Mouse (Mus musculus) left cerebral cortex, postnatal 14 days (tissue): ENCODE data around the gene Gm17655. TPM values are rescaled to one million over a fixed set of nuclear protein-coding genes. Genes with fewer than 3 reads are reported as not detected.
"Not testable (repeated sequence)": the region's sequence is repeated elsewhere in the genome, so short reads cannot be mapped to it uniquely, and the experiment has no call there.

Experiments used
- DNase-seq, 2 experiments: peaks; one replicate each; pipeline ENCODE4 v3.0.0; 2021 to 2022; ENCODE audit warnings: low spot score in 2 of 2, mixed read lengths in 1 of 2
- intact Hi-C: fragments of 180-260 bp; cut with DNase I; formaldehyde crosslinking; loops from one replicate; pipeline ENCODE4 v1.15.1; 2025
- long read RNA-seq, 2 experiments: library from polyadenylated mRNA; stranded (forward); transcript quantifications; one replicate each; pipeline ENCODE4 v2.0.0; 2021
- total RNA-seq, 2 experiments: library from RNA; stranded (reverse); gene quantifications; 2 replicates each; pipeline ENCODE4 v1.2.3; 2021

Gene Gm17655
- total RNA-seq, result 10 to 100 TPM in 1 of 2 experiments, 1 to 10 TPM in 1; 4.2 to 10.7 TPM
- long read RNA-seq, experiment 1, result 0 reads
- long read RNA-seq, experiment 2, result 0 reads

- intact Hi-C loops, DNase-seq: not testable (repeated sequence)
Measured at GRCm38 (mm10) chr5:110072413-110072812, at the start of gene Gm17655. Gene Gm17655 (minus strand): TSS chr5:110072513.

- intact Hi-C loops, result loop anchor here (5.0 to 10.0 kb wide), 2 partner anchors 553 to 1445 kb away; partner anchors contain the start of genes Crlf2, Dgkq and Idua
- peak; percentile 94 for DNase-seq
Measured at GRCm38 (mm10) chr5:110109991-110110441, 37.7 kb upstream of the Gm17655 start, which contains the start of gene Zfp605. Gene Zfp605 (plus strand): TSS chr5:110110092.

DNA sequence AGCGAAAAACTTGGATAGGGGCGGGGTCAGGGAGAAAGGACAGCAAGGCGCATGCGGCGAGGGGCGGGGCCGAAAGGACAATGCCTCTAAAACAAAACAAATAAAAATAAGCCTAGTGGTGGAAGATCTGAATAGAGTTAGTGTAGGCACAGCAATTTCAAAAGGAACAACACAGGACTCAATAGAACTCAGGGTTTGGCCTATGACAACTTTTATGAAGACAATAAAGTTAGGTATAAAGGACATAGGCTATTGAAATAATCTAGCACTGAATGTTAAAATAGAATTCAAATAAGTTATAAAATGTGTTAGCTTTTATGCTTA is 36.0 kb upstream of the Gm17655 start:
- intact Hi-C loops, result loop anchor here (5.0 to 10.0 kb wide), 2 partner anchors 551 to 1443 kb away; partner anchors contain the start of genes Crlf2, Dgkq and Idua
- no peak for DNase-seq

GRCm38 (mm10) chr5:110107581-110108304 is 35.4 kb upstream of the Gm17655 start, which contains the start of gene Gtpbp6:
Gene Gtpbp6 (minus strand): TSS chr5:110108197.
- intact Hi-C loops, result loop anchor here (5.0 to 10.0 kb wide), 2 partner anchors 550 to 1443 kb away; partner anchors contain the start of genes Crlf2, Dgkq and Idua
- DNase-seq, result peak; percentile 94 to 97

DNA sequence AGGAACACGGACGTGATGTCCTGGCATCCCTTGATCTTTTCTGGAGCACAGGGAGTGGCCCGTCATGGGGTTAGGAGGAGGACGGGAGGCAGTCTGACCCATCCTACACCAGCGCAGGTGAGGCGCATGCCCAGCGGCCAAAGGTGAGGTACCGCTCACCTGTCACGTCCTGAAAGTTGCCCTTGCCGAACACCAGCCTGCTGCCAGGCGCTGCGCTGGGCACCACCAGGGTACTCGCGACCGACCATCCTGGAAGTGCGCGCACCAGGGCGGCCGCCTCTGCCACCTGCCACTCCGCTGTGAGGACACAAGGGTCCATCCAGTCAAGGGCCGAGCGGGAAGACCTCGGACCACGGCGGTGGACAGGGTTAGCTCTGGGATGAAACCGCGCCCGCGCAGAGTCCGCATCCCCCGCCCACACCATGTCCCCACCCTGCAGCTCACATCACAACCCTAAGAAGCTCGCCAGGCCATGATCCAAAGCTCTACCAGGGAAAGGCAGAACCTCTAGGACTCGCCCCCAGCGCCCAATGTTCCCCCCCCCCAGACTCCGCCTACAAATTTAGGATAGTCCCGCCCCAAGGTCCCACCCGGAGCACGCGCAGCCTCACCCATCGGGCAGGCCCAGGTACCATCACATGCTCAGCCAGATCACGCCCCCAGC is 34.7 kb upstream of the Gm17655 start:
- intact Hi-C loops, result loop anchor here (5.0 to 10.0 kb wide), 2 partner anchors 550 to 1442 kb away; partner anchors contain the start of genes Crlf2, Dgkq and Idua
- peak; percentile 34 to 49 for DNase-seq

DNA sequence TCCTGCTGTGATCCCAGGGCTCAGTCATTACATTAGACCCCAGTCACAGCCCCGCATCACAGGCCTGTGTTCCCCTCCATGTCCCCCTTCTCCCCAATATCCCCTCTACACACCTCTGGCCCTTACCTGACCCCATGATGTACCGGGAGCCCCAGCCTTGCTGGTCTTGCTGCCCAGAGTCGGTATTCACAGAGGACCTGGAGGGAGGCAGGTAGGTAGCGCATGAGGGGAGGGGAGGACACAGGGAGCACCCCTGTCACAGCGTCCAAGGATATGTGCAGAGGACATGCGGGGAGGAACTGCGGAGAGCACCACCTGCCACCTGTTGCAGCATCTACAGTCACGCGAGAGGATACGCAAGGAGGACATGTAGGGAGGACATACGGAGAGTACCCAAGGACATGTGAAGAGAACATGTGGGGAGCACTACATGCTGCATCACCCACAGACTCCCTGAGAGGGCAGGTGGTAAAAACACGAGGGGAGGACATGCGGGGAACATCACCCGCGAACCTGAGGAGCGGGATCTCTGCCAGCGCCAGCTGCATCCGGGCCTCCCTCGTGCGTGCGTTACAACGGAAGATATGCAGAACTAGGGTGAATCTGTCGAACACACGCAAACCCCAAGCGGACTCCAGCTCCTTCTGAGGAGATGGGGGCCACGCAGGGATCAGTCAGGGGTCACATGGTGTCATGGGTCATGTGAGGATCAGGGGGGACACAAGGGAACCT is 34.0 kb upstream of the Gm17655 start:
- intact Hi-C loops, result loop anchor here (5.0 to 10.0 kb wide), 2 partner anchors 549 to 1442 kb away; partner anchors contain the start of genes Crlf2, Dgkq and Idua
- peak; percentile 26 to 70 for DNase-seq

DNA sequence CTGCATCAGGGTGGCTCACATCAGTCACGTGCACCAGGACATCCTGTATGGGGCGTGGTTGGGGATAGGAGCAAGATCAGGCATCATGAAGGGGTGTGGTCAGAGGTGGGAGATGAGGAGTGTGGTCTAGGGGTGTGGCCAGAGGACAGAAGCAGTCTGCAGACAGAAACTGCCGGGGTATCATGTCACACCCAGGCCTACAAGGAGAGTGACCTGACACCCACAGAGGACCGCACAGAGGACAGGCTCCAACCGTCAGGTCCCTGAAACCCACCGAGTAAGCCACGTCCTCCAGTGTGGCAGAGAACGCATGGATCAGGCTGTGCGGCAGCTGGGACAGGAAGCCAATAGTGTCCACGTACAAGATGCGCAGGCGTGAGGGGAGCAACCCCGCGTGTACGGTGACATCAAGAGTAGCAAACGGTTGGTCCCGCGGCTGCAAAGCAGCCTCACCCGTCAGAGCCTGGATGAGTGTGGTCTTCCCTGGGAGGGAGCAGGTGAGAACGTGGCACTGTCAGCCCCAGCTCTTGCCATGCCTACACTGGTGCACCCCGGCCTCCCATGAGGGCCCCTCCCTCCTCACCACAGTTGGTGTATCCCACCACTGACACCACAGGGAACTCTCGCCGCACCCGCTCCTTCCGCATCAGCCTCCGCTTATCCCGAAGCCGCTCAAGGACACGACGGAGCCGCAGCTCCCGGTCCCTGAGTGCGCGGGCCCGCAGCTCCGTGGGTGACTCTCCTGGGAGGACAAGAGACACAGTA is 32.5 kb upstream of the Gm17655 start:
- intact Hi-C loops, result loop anchor here (5.0 to 10.0 kb wide), 2 partner anchors 547 to 1440 kb away; partner anchors contain the start of genes Crlf2, Dgkq and Idua

DNA sequence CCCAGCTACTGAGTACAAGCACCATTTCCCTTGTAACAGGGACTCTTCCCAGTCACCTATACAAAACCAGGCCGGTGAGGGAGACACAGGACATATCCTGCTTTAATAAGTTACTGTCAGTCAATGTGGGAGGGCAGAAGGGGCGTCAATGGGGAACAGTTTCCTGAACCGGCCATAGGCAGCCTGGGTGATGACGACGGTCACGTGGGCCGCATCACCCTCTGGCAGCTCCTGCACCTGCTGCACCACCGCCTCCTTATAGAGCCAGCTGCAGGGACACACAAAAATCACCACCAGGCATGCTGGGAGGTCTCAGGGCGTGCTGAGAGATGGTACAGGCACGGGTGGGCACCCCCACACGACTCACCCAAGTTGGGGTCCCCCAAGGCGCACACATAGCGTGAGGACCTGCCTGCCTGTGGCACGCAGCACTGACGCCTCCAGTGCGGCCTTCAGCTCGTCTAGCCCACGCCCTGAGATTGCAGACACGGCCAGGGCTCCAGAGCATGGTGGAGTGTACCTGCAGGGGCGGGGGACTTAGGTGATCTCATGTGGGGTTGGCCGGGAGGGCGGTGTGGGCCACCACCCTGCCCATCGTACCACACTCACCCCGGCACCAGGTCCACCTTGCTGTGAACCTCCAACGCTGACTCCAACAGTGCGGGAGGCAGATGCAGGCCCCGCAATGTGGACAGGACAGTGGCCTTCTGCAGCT is 31.7 kb upstream of the Gm17655 start:
- no peak for DNase-seq
- intact Hi-C loops, result loop anchor here (10.0 kb wide), 1 partner anchor 1439 kb away; the partner anchor contains the start of genes Dgkq and Idua

More for the DNA sequence above, 32.5 kb upstream of the Gm17655 start:
- DNase-seq, result peak in 1 of 2 experiments; percentile 19

- no peak for DNase-seq
- intact Hi-C loops, result loop anchor here (10.0 kb wide), 1 partner anchor 1438 kb away; the partner anchor contains the start of genes Dgkq and Idua
Measured at GRCm38 (mm10) chr5:110102853-110103625, 30.7 kb upstream of the Gm17655 start.

DNA sequence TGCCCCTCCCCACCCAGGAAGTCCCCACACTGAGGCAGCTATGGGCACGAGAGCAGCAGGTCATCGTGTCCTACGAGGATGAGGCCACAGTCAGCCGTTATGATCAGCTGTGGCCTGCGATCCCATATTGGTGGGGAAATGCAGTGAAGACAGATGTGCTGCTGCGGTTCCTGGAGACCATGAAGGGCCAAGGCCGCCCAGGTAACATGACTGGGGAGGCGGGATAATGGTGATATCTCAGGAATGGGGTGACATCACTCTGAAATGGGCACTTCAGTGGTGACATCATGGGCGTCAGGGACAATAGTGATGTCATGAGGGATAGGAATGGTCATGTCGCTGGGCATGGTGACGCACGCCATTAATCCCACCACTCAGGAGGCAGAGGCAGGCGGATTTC is 30.1 kb upstream of the Gm17655 start:
- no peak for DNase-seq
- intact Hi-C loops, result loop anchor here (10.0 kb wide), 1 partner anchor 1438 kb away; the partner anchor contains the start of genes Dgkq and Idua

DNA sequence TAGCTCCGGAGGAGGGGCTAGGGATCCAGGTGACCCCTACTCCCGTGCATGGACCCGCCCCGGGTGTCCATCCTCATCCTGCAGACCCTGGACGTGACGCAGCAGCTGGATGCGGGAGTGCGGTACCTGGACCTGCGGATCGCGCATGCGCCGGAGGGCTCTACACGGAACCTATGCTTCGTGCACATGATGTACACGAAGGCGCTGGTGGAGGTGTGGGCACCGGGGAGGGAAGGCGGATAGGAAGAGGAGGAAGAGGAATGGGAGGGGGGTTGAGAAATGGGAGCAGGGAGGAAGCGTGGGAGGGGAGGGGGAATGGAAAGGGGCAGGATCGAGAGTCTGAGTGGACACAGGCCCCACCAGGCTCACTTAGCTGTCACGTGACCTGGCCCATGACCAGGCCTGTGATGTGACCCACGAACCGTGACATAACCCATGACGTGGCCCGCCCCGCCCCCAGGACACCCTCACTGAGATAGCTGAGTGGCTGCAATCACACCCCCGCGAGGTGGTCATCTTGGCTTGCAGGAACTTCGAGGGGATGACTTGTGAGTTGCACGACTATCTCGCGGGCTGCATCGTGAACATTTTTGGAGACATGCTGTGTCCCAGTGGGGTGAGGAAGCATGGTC is 29.5 kb upstream of the Gm17655 start:
- intact Hi-C loops, result loop anchor here (10.0 kb wide), 1 partner anchor 1437 kb away; the partner anchor contains the start of genes Dgkq and Idua
- peak; percentile 79 to 83 for DNase-seq

DNA sequence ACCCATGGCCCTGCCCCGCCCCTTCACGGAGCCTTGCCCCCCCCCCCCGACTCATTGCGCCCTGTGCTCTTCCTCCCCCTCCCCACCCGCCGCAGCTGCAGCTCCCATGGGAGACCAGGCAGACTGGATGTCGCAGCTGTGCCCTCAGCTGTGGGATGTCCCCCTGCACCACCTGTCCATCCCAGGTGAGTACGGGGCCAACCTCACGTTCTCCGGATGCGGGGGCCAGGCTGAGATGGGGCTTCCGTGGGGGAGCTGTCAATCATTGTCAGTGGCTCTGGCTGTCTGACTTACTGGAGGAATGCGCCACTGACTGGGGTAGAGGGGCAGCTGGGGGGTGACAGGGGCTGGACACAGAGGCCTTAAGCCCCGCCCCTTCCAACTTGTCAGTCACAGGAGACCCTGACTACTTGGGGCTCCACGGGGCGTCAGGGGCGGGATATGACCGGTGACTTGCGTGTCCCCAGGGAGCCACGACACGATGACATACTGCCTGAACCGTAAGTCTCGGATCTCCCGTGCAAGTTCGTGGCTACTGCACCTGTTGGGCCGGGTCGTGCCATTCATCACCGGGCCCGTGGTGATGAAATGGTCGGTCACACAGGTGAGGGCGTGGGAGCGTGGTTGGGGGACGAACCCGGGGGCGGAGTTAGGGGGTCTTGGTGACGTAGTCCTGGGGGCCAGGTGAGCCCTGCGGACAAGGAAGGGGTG is 28.8 kb upstream of the Gm17655 start:
- intact Hi-C loops, result loop anchor here (10.0 kb wide), 1 partner anchor 1436 kb away; the partner anchor contains the start of genes Dgkq and Idua
- peak; percentile 34 to 42 for DNase-seq

GRCm38 (mm10) chr5:110099656-110100580 is 27.6 kb upstream of the Gm17655 start, which contains the start of gene Plcxd1:
Gene Plcxd1 (plus strand): TSS chr5:110099969.
- intact Hi-C loops, result loop anchor here (10.0 kb wide), 1 partner anchor 1435 kb away; the partner anchor contains the start of genes Dgkq and Idua
- DNase-seq, result no peak

DNA sequence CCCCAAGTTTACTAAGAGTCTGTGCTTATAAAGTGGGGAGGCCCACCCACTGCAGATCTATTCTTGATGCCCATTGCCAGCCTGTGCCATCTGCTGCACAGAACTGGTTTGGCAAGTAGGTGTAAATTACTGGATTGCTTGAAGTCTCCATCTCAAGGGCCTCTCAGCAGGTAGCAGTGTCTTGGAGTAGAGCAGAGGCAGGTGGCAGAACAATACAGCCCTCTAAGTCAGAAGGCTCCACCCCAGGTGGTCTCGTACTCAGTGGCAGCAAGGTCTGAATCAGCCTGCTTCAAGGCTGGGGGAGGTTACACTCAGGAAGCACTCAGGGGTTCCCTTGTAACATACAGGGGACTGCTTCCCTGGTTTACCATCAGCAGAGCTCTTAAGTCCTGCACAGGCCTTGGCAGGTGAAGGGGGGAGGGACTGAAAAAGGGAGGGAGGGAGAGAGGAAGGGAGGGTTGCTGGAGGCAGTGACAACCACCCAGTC is 26.7 kb upstream of the Gm17655 start:
- peak; percentile 50 to 60 for DNase-seq
- intact Hi-C loops, result no loop called here
